Mouse (Mus musculus): ENCODE measurements around the gene Qk.

The Qk gene

GRCm38 (mm10) chr17:10251252-10251958 lies 68.2 kb downstream of the Qk start:
- DNase-seq (ENCODE audit: low read depth, low spot score): no peak

DNA sequence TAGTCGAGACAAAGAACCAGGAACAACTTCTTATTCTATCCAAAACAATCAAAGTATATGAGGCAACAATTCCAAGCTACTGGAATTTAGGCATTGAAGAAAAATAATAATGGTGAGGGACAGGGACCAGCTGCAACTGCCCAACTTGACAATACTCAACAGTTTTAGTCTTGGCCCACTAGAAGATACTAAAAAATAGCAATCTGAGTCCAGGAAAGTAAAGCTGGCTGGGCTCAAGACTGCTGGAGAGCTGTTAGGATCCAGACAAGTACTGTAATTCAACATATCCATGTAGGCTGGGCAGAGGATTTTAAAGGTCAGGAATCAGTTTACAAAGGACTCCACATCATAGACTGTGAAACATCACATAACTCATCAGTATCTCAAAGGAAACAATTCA lies 79.6 kb downstream of the Qk start:
- no peak for DNase-seq (ENCODE audit: low read depth, low spot score)

GRCm38 (mm10) chr17:10236595-10236994 lies 83.1 kb downstream of the Qk start:
- DNase-seq (ENCODE audit: low read depth, low spot score): no peak

DNA sequence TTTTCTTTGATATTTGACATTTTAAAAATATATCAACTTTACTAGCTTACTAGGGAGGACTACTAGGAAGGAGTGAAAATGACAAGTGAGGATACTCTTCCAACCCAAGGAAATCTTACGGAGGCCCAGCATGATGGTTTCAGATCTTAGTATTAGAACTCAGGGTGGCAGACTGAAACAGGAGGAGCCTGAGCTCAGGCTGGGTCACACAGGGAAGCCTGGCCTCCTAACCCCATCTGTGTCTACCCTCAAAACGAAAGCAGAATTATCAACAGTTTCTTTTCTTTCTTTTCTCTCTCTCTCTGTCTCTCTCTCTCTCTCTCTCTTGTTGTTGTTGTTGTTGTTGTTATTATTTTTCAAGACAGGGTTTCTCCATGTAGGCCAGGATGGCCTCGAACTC lies 87.2 kb downstream of the Qk start:
- DNase-seq (ENCODE audit: low read depth, low spot score): no peak

- DNase-seq (ENCODE audit: low read depth, low spot score): no peak
Observed at GRCm38 (mm10) chr17:10227798-10228538, 91.7 kb downstream of the Qk start.

DNA sequence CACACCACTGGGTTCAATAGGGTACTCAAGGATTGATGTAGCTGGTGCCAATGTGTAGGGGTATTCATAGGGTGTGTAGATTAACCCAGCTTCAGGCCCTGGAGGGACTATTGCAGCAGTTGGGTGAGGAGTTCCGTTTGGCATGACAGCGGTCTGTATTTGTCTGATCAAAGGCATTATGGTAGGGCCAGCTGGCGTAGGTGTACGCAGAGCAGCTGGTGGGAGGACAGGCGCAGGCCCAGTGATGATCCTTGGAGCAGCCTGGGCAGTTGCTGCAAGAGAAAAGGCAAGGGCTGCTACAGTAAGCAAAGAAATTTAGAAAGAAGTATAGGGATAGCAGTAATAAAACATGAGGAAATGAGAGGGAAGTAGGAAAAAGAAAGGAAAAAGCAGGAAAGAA lies 103.5 kb downstream of the Qk start:
- no peak for DNase-seq (ENCODE audit: low read depth, low spot score)

- no peak for DNase-seq (ENCODE audit: low read depth, low spot score)
Observed at GRCm38 (mm10) chr17:10209154-10209777, 110.4 kb downstream of the Qk start.

- DNase-seq (ENCODE audit: low read depth, low spot score): no peak
Observed at GRCm38 (mm10) chr17:10198662-10199061, 121.0 kb downstream of the Qk start.

DNA sequence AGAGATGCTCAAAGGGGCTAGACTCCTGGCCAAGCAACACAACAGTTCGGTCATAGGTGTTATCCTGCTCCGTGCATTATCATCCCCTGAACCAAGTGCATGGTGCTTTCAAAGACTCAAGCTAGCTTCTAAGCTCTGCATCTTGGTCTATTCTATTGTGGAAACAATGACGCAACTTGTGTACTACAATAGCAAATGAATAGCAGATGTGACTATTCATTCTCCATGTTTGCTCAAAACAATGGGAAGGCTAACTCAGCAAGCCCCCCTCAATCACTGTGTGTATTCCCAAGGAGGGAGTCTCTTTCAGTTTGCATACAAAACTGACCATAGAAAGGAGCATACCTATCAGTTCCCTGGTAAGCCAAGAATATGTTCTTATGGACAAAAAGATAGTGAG lies 121.4 kb downstream of the Qk start:
- no peak for DNase-seq (ENCODE audit: low read depth, low spot score)

DNA sequence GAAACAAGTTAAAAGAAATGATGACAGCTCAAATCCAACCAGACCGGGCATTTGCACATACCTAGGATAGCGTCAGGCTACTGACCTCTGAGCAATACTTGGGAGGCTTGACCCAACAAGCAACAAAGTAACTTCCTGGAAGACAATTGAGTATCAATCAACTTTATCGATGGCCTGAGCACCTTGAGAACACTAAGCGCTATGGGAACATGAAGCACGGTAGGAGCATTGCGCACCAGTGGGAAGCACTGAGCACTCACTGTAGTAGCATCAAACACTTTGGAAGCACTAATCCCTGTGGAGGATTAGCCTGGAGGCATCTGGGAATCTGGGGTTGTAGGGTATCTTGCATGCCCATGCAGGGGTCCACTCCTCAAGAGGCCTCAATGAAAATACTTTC lies 124.0 kb downstream of the Qk start:
- no peak for DNase-seq (ENCODE audit: low read depth, low spot score)

DNA sequence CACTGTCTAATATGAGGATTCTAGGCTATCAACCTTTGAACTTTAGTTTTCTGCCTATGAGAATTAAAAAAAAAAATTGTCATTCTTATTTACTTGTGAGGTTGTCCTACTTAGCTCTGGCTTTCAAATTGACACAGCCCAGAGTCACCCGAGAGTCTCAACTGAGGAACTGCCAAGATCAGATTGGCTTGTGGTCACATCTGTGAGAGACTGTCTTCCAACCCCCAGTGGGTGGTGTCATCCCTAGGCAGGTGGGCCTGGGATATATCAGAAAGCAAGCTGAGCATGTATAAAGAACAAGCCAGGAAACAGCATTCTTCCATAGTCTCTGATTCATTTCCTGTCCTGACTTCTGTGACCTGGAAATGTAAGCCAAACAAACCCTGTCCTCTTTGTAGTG lies 128.8 kb downstream of the Qk start:
- no peak for DNase-seq (ENCODE audit: low read depth, low spot score)

DNA sequence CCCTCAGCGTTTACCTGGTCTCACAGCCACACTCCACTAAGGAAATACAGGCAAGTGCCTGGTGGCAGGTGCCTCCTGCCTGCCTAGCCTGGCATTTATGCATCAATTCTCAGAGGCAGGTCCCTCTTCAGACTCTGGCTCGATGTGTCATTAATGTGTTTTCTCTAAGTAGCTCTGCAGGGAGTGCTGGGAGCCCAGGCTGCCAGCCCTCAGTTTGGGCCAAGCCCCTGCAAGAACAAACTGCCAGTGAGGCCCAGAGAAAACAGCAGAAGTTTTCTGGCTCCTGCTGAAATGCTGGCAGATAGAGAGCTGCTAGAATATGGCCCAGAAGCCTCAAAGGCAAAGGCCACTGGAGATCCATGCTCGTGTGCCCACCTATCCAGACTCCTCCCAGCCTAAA lies 131.2 kb downstream of the Qk start:
- DNase-seq (ENCODE audit: low read depth, low spot score): no peak

- no peak for DNase-seq (ENCODE audit: low read depth, low spot score)
Observed at GRCm38 (mm10) chr17:10187431-10188020, 132.1 kb downstream of the Qk start.

- DNase-seq (ENCODE audit: low read depth, low spot score): no peak
Observed at GRCm38 (mm10) chr17:10181761-10182160, 137.9 kb downstream of the Qk start.

- no peak for DNase-seq (ENCODE audit: low read depth, low spot score)
Observed at GRCm38 (mm10) chr17:10177096-10177495, 142.6 kb downstream of the Qk start.

- no peak for DNase-seq (ENCODE audit: low read depth, low spot score)
Observed at GRCm38 (mm10) chr17:10161258-10161657, 158.4 kb downstream of the Qk start.

- DNase-seq (ENCODE audit: low read depth, low spot score): no peak
Observed at GRCm38 (mm10) chr17:10160415-10160814, 159.2 kb downstream of the Qk start.

GRCm38 (mm10) chr17:10152808-10153413 lies 166.7 kb downstream of the Qk start:
- DNase-seq (ENCODE audit: low read depth, low spot score): no peak

All from c-Kit-negative CD71-positive TER-119-positive erythroid progenitor cells, embryonic 14.5 days (primary cell).